Mouse (Mus musculus) left cerebral cortex, adult 2 months (tissue): Measurements from ENCODE around the gene Fam83c. TPM values are rescaled to one million over a fixed set of nuclear protein-coding genes. Genes with fewer than 3 reads are reported as not detected.

Experiments
- DNase-seq, 2 experiments: peaks; one replicate each; pipeline ENCODE4 v3.0.0; 2021 to 2022; ENCODE audit warnings: low spot score in 2 of 2, mixed read lengths in 1 of 2; ENCODE audit errors: extremely low spot score in 1 of 2
- H3K27ac ChIP-seq: fragments of 200-600 bp; 2 replicates; pipeline ENCODE4 v1.8.1; 2022
- H3K4me3 ChIP-seq: fragments of 200-600 bp; 2 replicates; pipeline ENCODE4 v1.8.1; 2022
- CTCF ChIP-seq: fragments of 200-600 bp; IDR thresholded peaks from 2 replicates; pipeline ENCODE4 v1.8.1; 2022; ENCODE audit warnings: antibody characterized with exemption, mild to moderate bottlenecking, moderate library complexity
- intact Hi-C: fragments of 180-260 bp; cut with DNase I; formaldehyde crosslinking; loops from one replicate; pipeline ENCODE4 v1.15.1; 2025
- total RNA-seq, 2 experiments: library from RNA; stranded (reverse); gene quantifications; 2 replicates each; pipeline ENCODE4 v1.2.3; 2021

Fam83c gene
- total RNA-seq, 2 experiments from 2014 or later, result not detected

- intact Hi-C loops, result no loop called here
- no peak overlapping the region for H3K27ac ChIP-seq
- H3K4me3 ChIP-seq, result no peak overlapping the region
- DNase-seq, result peak; percentile 27 to 61
- no peak for TF ChIP-seq CTCF
Observed at GRCm38 (mm10) chr2:155784534-155784933, 50.1 kb downstream of the Fam83c start.

GRCm38 (mm10) chr2:155779506-155779905, 55.1 kb downstream of the Fam83c start:
- no peak for DNase-seq
- intact Hi-C loops, result loop anchor here (5.0 kb wide), 1 partner anchor 33 kb away; no protein-coding TSS in a partner anchor
- no peak for TF ChIP-seq CTCF
- no peak overlapping the region for H3K4me3 ChIP-seq
- no peak overlapping the region for H3K27ac ChIP-seq

GRCm38 (mm10) chr2:155779066-155779465, 55.6 kb downstream of the Fam83c start:
- no peak for TF ChIP-seq CTCF
- no peak overlapping the region for H3K27ac ChIP-seq
- no peak for DNase-seq
- intact Hi-C loops, result loop anchor here (5.0 kb wide), 1 partner anchor 33 kb away; no protein-coding TSS in a partner anchor
- H3K4me3 ChIP-seq, result no peak overlapping the region

GRCm38 (mm10) chr2:155778004-155778403, 56.6 kb downstream of the Fam83c start:
- intact Hi-C loops, result loop anchor here (5.0 kb wide), 1 partner anchor 34 kb away; no protein-coding TSS in a partner anchor
- no peak for DNase-seq
- no peak for TF ChIP-seq CTCF
- no peak overlapping the region for H3K4me3 ChIP-seq
- H3K27ac ChIP-seq, result no peak overlapping the region

GRCm38 (mm10) chr2:155777688-155777985, 57.0 kb downstream of the Fam83c start:
- H3K27ac ChIP-seq, result no peak overlapping the region

More at GRCm38 (mm10) chr2:155777688-155777985, 57.0 kb downstream of the Fam83c start:
- intact Hi-C loops, result loop anchor here (5.0 kb wide), 1 partner anchor 35 kb away; no protein-coding TSS in a partner anchor
- H3K4me3 ChIP-seq, result no peak overlapping the region
- no peak for TF ChIP-seq CTCF
- DNase-seq, result no peak

Other genes with a start within 250 kb of the Fam83c start
- gene Gss, start 242.0 kb downstream of the Fam83c start, total RNA-seq, result 10 to 100 TPM; 14.8 to 14.9 TPM
- gene Myh7b, start 223.6 kb downstream of the Fam83c start, total RNA-seq, result 10 to 100 TPM in 1 of 2 experiments, 1 to 10 TPM in 1; 7.1 to 10.9 TPM
- gene Trpc4ap, start 142.5 kb downstream of the Fam83c start, total RNA-seq, result 100 to 1,000 TPM; 147 to 153 TPM
- gene Edem2, start 105.4 kb downstream of the Fam83c start, total RNA-seq, result 10 to 100 TPM; 18.7 to 19.2 TPM
- gene Gm17581, start 99.0 kb downstream of the Fam83c start, total RNA-seq, result not detected
- 1 to 10 TPM; 1.2 to 1.4 TPM for gene Procr, start 83.7 kb downstream of the Fam83c start, total RNA-seq
- 10 to 100 TPM; 35.6 to 37.8 TPM for gene Mmp24, start 59.5 kb downstream of the Fam83c start, total RNA-seq
- gene BC029722, start 15.4 kb downstream of the Fam83c start, total RNA-seq, result 10 to 100 TPM; 53.1 to 56.8 TPM
- 10 to 100 TPM; 67.0 to 71.0 TPM for gene Eif6, start 7.9 kb downstream of the Fam83c start, total RNA-seq
- gene Uqcc1, start 95.5 kb upstream of the Fam83c start, total RNA-seq, result 10 to 100 TPM; 70.4 to 75.7 TPM
- gene Gm15557, start 105.9 kb upstream of the Fam83c start, total RNA-seq, result not detected
- gene Gdf5, start 110.5 kb upstream of the Fam83c start, total RNA-seq, result under 1 TPM in 1 of 2 experiments, not detected in 1; 0.25 TPM
- 10 to 100 TPM; 19.5 to 19.9 TPM for gene Cep250, start 121.6 kb upstream of the Fam83c start, total RNA-seq
- 1 to 10 TPM; 1.4 to 2.0 TPM for gene 6430550D23Rik, start 173.1 kb upstream of the Fam83c start, total RNA-seq
- 100 to 1,000 TPM; 187 to 188 TPM for gene Ergic3, start 173.2 kb upstream of the Fam83c start, total RNA-seq
- gene Fer1l4, start 218.1 kb upstream of the Fam83c start, total RNA-seq, result not detected
- gene Spag4, start 230.3 kb upstream of the Fam83c start, total RNA-seq, result 1 to 10 TPM; 3.8 to 4.1 TPM